Mouse (Mus musculus) neural tube, embryonic 10.5 days (tissue): Measurements from ENCODE around the gene Gm10382.
A peak's percentile ranks its signal among the peaks of the same experiment; 100 is the strongest.
"Not testable (repeated sequence)": the region's sequence is repeated elsewhere in the genome, so short reads cannot be mapped to it uniquely, and the experiment has no call there.

Experiments
- DNase-seq: peaks from one replicate; pipeline ENCODE4 v3.0.0-alpha.2; 2017; ENCODE audit warnings: low spot score; ENCODE audit errors: extremely low spot score

The Gm10382 gene

DNA sequence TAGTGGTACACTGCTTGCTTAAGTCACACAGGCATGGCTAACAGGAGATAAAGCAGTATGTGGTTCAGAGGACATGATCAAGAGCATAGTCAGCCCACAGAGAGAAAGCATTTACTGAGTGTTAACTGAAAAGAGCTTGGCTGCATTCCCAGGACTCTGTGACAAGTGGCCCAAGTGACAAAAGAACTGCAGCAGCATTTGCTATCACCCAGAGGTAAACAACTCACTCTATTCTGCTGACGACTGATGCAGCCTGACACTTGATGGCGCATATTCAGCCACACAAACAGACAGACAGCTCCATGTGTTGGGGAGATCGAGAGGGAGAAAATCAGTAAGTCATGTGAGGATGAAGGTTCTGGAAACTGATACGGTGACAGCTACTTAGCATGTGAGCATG, 24.6 kb downstream of the Gm10382 start:
- no peak for DNase-seq

DNA sequence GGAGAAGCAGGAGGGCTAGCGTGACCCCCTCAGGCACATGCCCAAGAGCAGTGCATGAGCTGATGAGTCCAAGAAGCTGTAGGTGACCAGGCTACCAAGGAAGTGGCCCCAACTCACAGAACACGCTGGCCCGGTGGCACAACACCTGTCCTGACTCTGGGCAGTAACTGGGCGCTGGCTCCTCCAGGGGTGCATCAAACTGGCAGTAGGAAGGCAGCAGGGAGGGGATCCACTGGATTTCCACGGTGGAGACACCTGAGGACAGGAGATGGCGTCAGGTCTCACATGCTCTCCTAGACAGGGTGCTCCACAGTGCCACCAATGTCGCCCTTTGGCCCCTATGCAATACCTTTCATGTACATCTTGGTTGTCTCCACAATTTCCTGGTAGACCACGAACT, 27.1 kb downstream of the Gm10382 start:
- DNase-seq: no peak

DNA sequence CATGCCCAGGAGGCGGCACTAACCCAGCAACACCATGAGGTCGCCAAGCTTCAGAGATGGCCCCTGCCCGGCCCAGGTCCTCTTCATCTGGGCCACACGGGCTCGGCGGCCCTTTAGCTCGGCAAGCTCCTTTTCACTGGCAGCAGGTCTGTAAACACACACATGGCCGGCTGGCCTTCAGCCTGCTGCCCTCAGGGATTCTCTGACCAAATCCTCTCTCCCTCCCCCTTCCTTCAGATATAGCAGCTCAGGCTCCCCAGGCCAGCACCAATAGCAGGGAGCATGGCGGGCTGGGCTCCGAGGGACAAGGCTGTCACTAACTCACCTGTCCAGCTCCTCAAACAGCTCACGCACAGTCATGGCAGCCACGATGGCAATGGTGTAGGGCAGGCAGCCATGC, 29.5 kb downstream of the Gm10382 start:
- DNase-seq: no peak

DNA sequence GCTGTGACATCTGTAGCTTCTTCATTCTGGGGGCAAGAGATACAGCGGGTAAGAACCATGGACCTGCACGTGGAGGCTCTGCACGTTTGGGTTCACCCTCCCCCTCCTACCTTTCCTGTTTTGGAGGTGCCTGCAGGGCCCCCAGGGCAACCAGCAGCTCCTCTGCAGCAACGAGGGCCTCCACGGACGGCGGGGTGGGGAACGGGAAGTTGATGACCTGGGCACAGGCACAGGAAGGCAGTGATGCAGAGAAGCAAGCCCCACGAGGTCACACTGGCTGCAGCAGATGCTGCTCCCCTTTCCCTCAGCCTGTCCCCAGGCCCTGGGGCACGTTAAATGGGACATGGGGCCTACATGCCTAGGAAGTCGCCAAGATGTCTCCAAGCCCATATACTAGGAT, 30.0 kb downstream of the Gm10382 start:
- DNase-seq: no peak

DNA sequence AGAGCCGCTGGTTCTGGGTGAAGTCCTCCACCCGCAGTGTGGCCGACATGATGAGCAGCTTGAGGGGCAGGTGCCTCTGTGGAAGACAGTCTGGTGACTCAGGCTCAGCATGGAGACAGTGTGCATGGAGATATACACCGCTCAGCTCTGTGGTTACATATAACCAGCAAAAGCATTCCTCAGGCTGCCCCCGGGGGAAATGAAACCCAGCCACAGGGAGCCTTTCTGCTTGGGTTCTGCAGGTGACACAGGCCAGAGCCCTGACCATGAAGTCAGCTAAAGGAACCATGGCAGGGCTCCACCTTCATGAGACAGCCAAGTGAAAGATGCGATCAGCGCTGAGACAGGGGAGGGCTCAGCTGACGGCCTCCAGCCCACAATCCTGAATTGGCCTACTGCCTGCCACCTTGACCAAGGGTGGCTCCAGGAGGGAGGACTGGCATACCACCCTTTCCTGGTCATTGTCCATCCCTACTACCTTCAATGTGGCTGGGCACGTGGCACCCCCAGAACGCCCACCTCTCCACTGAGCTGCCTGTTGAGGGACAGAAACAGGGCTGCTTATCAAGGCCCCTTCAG, 36.7 kb downstream of the Gm10382 start:
- no peak for DNase-seq

DNA sequence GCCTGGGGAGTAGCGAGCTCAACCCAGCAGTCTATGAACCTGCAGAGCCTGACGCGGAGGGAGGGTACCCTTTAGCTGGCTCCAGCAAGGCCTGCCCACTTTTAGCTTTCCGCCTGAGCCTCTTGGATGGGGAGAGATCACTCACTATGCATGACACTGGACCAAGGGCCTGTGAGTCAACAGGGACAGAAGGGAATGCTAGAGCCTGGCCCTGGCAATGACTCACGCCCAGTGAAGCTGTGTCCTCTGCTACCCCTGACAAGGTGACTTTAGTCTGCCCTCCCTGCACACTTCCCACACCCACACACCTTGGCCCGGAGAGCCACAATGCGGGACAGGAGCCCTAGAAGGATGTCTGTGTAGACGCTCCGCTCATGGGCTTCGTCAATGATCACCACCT, 37.2 kb downstream of the Gm10382 start:
- no peak for DNase-seq

DNA sequence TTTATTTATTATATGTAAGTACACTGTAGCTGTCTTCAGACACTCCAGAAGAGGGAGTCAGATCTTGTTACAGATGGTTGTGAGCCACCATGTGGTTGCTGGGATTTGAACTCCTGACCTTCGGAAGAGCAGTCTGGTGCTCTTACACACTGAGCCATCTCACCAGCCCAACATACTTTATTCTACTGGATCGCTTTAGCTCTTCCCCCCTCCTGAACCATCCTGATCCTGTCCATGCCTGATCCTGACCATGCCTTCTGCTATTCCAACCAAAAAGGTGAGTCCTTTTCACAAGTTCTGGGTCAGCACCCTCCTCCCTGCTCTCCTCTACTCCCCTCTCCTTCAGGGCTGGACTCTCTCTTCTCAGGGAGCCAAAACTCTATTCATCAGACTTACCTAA, 43.2 kb downstream of the Gm10382 start:
- not testable (repeated sequence) for DNase-seq

DNA sequence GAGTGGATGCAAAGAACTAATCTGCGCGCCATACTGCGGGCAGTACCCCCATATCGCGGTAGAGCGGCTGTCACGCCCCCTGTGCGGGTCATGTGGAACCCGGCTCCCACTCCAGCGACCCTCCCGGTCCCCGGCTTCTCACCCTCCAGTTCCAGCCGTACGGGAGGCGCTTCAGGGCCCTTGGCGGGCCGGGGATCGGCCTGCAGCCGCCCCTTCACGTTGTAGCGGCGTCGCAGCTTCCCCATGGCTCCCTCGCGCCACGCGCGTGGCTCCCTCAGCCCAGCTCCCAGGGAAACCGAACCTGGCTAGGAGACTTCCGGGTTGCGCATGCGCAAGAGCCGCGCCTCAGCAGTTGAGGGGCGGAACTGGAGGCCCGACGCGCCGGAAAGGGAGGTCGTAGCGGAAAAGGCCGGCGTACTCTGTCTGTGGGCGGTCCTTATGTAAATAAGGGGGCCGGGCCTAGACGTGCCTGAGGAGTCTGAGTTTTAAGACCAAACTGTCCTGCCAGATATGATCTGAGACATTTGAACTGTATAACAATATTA, 44.7 kb downstream of the Gm10382 start, which contains the start of gene Dhx37:
TSS of gene Dhx37 (minus strand) at position 329 of the 545 bp plus-strand sequence.
- DNase-seq: peak; percentile 93

DNA sequence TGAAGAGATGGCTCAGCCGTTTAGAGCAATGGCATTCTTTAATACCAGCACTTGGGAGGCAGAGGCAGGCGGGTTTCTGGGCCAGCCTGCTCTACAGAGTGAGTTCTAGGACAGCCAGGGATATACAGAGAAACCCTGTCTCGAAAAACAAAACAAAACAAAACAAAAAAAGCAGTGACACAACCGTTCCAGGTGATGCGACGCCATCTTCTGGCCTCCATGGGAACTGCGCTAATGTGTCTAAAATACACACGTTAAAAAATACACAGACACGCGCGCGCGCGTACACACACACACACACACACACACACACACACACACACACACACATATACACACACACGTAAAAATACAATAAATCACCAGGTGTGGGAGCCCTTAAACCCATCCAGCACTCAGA, 45.2 kb downstream of the Gm10382 start:
- DNase-seq: not testable (repeated sequence)
